Mouse (Mus musculus) MN1 (cell line): ENCODE measurements around the gene Slc24a5.
"Not testable (repeated sequence)": the region's sequence is repeated elsewhere in the genome, so short reads cannot be mapped to it uniquely, and the experiment has no call there.

Experiments
- DNase-seq: peaks from one replicate; pipeline ENCODE4 v3.0.0-alpha.2; 2016; ENCODE audit warnings: low spot score

Gene Slc24a5

DNA sequence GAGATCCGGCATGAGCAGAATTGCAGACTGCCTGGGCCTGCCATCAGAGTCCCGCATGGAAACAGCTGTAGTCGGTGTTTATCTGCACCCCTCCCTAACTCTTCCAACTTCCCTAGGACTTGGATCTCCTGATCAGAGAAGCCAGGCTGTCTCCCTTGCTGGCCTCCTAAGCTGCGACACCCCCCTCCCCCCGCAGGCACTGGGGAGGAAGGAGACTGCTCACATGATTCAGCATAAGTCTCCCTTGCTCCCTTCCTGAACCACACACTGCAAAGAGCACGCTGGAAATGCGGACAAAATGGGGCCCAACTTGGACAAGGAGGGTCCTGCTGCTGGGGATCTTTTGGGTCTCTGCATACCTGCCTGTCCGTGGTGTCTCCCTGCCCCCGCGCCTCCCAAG is at the start of gene Slc24a5:
Gene Slc24a5 (plus strand): TSS at position 231 of the 400 bp plus-strand sequence.
- DNase-seq, result no peak

DNA sequence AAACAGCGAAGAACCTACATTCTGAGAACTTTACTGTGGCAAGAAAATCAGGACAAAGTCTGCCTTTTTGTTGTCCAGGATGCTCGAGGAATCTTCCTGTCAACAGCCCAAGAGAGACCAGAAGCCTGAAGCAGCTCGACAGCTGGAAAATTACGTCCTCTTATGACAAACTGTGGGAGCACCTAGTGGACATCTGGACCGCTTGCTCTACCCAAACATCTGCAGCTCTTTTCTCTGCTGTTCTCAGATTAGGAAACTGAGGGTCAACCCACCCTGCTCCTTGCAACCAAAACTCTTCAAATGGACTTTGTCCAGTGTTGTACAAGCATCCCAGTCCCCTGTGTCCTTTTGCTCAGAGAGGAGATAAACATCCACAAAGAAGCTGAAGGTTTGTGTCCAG is 43.5 kb upstream of the Slc24a5 start:
- DNase-seq, result no peak

DNA sequence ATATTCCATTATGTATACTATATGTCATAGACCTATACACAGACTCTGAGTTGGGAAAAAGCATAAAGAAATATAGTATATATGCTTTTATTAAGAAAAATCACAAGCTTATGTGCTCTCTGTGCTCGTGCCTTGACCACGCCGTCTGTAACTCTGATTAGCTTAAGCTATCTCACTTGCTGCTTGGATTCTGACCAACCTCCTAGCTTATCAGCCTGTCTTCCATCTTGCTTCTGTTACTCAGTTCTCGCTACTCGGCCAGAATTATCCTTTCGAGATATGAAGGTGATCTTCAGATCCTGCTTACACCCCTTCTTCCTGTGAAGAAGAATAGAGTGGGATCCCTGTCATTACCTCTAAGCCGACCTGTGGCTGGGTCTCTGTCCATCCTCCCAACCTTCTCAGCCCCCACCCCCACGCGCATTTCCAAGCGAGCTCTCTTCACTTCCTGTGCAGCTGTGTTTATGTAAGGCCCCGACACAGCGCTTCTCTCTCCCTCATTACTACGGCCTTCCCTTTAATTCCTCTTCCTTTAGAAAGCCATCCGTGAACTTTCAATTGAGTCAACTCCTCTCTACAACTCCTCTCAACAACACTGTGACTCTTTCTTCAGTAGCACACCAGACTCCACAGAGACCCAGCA is 41.4 kb upstream of the Slc24a5 start:
- no peak for DNase-seq

DNA sequence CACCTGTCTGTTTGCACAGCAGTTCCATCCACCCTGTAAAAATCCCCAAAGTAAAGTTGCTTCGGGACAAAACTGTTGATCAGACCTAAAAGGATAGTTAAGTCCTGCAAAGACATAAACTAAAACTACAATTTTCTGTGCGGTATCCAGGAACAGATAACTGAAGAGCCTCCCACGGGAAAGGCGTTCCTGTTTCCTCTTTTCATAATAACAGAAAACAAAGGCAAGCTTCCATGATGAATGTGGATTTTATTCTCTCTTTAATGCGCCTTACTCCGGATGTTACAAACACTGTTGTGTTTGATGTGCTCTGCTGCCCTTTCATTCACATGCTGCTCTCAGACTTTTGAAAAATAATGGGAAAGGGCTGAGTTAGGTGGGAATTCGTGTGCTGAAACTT is 37.3 kb upstream of the Slc24a5 start:
- no peak for DNase-seq

DNA sequence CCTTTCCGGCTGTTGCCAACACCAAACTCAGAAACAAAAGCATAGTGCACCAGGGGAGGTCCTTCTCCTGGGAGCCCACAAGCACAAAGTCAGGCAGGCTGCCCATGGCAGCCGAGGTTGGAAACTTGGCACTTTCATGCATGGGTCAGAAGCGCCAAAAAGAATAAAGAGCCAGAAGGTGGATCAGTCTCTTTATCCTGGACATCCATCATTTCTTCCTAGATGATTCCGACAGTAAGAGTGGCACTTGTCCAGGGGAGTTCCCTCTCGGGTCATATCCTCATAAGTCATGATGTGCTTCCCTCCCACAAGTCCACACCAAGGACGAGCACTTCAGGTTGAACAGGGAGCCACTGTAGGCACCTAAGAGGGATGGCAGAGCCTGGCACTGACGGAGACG is 36.8 kb upstream of the Slc24a5 start:
- DNase-seq, result no peak

DNA sequence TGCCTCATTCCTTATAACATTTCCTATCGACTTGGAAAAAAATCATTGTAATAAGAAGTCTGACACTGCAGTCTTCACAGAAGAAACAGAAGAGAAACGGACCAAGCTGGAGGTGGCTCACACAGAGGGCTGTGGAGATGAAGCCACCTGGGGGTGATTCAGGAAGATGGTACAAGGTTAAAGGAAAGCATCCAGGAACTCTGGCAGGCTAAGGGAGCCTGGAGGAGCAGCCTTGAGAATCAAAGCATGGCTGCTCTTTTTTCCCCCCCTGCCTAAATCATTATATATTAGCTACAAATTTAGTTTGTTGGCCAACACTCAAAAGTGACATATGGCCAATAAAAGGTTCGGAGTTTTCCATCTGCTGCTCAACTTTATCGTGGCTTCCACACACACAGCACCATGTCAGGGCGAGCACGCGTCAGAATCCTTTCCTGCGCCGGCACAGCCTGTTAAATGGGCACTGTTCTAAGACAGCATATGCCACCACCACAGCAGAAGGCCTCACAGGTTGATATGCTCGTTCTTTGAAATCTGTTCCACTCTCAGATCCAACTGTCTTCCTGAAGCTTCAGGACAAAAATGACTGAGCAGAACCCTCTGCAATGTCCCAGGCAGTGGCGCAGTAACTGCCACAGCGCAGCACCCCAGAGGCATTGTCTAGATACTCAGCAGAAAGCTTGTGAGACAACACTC is 36.2 kb upstream of the Slc24a5 start:
- DNase-seq, result no peak

DNA sequence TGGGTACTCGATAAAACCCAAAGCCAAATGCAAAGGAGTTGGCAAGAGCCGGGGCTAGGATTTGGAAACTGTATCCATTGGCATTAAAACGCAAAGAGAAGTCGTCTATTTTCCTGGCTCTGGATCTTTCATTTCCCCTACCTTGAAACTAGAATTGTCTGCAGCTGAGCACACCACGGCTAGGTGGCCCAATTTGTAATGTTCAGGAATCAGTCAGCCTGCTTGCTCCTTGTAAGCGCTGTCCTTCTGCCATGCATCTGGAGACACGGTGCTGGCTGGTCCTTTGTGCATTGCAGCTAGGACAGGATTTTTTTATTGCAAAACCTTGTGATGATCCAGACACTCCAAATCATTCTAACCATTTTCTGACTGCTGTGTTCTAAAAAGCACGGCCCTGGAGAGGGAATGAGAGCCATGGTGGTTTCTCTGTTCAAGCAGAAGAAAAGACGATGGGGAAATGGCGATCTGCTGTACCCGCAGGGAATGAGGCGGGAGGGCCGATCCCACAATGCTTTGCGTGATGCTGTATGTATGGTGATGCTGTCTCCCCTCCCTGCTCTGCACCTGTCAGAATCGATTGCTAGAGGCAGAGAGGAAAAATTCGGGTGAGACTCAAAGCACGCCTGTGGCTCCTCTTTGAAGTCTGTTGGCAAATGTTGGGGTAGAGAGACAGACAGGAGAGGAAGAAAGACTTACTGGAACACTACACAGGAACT is 35.5 kb upstream of the Slc24a5 start:
- DNase-seq, result no peak

DNA sequence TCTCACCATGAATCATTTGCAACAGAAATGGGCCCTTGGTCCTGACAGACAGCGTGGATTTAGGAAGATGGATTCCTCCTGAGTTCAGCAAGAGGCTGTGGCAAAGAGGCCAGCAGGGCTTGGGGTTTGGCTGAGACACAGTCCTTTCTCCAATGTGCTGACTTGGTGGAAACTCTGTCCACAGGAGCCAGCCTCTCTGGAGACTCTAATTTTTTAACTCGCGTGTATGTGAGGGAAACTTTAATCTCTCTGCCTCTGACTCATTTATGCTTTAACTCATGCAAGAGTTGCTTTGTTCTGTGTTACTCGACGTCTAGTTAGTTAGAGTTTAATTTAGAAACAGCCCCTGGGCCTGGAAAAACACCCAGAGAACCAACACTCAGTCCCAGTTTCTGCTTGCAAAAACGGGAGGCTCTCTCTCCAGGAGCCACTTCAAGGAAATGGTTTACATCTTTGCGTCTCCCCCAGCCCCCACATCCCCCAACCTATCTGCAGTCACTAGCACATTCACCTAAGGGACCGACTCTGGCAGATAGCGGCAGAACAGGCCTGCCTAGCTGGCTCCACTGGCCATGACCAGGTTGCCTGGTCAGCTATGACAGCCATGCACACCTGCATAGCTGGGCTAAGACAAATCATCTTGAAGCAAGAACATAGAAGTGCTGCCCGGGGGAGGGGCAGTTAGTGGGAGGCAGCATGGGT is 34.7 kb upstream of the Slc24a5 start:
- no peak for DNase-seq

DNA sequence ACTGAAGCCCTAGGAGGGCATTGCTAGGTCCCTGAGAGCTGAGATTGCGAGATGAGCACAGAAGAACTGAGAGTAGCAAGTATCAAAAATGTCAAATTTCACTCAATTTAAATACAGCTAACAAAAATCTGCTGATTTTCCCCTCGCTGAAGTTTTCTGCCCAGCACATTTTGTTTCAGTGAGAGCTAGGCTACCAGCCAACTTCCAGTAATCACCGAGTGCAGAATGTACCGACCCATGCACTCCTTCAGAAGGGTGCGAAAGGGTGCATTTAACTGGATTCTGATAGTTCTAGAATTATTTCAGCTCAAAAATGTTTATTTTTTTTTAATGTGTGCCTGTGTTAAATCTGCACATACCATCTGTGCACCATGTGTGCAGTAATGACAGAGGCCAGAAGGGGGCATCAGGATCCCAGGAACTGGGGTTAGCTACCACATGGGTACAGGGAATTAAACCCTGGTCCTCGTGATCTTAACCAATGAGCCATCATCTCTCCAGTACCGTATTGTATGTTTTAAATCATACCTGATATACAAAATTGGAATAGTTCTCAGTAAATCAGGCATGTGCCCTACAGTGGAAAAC is 12.5 kb upstream of the Slc24a5 start:
- no peak for DNase-seq

DNA sequence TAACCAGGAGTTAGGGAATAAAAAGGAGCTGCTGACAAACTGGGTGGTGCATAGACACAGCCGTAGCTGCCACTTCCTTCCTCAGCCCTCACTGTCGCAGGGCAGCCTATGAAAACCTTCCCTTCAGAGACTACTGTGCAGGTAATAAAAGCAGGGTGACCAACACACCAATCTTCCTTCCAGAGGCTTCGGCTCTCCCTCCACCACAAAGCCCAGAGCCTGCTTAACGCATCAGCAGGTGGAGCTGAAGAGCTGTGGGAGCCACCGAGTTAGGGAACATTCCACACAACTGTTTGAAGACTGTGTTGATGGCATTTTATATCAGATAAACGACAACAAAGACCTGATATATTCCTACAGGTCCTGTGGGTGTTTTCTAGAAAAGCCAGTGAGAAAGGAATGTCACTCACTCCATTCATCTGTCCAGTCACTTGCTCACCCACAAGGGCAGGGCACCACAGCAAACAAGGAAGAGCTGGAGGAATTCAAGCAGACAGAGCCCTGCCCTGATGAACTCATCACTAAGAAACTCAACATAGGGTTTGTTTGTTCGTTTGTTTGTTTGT is 10.6 kb upstream of the Slc24a5 start:
- DNase-seq, result no peak

DNA sequence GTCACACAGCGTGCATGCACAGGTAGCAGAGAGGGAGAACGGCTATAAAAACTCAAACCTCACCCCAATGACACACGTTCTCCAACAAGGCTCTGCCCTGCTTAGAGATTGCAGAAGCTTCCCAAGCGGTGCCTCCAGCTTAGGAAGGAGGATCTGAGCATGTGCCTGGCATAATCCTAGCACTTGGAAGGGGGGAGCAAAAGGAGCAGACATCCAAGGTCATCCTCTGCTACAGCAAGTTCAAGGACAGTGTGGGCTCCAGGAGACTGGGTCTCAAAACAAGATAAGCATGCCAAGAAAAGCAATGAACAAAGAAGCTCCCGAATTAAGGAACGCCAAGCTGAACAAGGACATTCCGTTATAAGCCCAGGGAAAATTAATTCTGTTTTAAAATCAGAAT is 6.5 kb upstream of the Slc24a5 start:
- no peak for DNase-seq

DNA sequence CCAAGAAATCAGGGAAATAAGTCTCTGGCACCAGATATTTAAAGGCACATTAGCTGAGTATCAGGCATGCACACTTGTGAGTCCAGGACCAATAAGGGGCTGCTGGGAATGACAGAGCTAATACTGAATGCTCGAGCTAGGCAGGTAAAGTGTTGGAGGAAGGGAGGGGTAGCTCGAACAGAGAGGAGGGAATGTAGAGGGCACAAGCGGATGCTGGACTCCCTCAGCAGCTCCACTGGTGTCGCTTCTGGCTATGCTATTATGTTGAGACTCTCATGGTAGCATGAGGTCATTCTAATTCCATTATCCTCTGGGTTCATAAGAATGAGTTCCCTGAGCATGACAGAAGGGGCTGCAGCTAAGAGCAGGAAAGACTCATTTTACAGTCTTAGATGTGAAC is 5.0 kb upstream of the Slc24a5 start:
- DNase-seq, result no peak

DNA sequence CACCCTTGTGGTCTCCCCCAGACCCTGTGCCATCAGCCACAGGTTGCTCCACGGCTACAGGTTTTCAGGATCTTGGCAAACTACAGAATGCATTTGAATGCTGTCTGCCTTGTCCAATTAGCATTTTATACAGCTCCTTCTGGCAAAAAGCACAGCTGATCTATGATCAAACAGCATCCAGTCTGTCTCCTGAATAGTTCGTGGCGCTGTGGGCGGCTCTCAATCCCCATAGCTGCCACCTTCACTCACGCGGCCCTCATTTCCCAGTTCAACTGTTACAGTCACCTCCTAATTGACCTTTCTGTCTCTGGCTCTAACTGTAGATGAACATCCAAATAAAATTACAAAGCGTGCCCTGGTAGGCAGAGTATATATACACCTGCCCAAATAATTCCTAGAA is 551 bp upstream of the Slc24a5 start:
- no peak for DNase-seq

DNA sequence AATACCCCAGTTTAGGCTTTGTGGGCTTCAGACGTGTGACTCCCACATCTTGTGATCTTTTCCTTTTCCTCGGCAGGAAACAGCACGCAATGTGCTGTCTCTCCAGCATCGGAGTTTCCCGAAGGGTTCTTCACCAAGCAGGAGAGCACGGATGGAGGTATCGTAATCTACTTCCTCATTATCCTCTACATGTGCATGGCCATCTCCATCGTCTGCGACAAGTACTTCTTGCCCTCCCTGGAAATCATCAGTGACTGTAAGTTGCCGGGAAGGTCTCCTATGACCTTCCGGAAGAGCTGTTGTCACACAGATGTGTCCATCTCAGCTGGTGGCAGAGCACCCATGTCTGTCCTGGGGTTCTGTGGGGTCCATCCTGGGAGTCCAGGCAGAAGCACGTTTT is 772 bp downstream of the Slc24a5 start:
- DNase-seq, result no peak

DNA sequence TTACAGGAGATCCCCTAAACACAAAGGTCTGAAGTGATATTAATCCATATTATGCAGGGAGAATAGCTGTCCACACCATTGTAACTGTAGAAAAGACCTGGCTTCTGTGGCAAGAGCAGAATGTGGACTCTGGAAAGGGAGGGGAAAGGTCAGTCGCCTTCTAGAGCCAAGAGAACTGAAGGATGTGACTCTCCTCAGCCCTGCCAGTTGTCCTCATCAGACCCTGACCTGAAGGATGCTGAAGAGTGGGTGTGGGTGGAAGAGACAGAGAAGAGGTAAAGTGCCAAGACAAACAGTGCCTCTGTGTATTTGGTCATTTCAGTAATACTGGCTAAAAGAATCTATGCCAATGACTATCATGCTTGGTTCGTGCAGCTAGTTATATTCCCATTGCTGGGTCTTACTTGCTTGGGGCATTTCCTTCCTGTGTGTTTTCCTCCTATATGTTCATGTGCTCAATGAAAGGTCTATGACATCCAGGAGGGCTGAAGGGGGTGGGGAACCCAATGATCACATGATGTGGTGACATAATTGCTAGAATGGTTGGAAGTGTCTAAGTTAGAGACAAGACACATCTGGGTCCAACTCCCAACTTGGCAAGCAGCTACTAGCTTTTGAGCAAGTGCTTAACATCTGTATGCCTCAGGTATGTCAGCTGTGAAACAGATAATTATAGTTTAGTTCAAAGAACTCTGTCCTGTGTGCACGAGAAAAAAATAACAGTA is 5.3 kb downstream of the Slc24a5 start:
- no peak for DNase-seq

DNA sequence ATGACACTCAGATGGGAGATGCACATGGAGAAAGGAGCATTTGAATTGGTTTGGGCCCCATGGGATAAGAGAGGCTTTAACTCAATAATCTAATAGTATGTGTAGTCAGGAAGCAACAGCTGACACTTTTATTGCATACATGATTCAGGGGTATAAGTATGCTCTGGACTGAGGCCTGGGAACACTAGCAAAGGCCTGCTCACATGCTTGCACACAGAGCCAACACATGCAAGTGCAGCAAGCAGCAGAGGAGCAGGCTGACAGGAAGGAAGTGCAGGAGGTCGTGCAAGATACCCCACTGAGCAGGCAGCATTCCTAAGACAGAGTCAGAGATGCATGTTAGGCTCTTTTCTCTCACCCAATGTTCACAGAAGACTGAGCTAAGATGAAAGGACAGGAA is 16.0 kb downstream of the Slc24a5 start:
- no peak for DNase-seq

DNA sequence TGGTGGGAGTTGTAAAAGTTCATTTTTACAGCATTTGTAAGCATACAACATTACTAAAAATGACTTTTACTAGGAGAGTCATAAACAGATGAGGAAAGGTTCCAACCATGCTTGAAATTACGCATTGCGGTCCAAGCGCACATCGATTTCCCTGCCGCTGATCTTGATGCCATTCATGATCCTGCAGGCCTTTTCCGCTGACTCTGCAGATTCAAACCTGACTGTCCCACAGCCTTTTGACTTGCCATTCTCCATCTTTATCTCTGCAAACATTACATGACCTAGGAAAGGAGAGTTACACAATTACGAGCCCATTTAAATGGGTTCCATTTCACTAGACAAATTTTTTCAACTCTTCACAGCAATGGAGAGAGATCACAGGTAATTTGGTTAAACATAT is 20.8 kb downstream of the Slc24a5 start:
- no peak for DNase-seq

DNA sequence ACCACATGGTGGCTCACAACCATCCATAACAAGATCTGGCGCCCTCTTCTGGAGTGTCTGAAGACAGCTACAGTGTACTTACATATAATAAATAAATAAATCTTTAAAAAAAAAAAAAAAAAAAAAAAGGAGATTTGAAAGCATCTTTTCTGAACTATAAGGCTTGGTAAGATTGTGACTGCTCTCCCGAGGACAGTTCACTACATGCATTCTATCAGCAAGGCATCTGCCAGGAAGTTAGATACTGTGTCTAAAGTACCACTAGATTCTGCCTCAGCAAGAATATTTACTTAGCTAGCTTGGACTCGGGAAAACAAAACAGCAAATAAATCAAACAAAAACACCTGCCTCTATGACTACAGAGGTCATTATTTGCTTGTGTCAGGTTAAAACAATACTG is 24.2 kb downstream of the Slc24a5 start:
- DNase-seq, result not testable (repeated sequence)

DNA sequence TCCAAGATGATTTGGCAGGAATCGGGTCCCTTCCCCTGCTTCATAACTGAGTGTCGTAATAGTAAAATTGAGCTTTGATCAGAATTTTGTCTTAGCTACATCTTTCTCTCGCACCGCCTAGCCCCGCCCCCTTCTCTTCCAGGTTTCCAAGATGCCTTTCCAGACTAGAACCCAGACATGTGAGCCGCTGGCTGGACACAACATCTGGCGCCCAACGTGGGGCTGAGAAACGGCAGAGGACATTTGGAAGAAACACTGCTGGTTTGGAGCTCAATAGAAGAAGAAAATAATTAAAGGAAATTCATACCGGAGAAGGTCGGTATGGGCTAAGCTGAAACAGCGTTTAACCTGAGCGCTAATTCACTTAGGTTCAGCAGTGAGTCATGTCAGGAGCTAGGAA is 36.6 kb downstream of the Slc24a5 start:
- not testable (repeated sequence) for DNase-seq

DNA sequence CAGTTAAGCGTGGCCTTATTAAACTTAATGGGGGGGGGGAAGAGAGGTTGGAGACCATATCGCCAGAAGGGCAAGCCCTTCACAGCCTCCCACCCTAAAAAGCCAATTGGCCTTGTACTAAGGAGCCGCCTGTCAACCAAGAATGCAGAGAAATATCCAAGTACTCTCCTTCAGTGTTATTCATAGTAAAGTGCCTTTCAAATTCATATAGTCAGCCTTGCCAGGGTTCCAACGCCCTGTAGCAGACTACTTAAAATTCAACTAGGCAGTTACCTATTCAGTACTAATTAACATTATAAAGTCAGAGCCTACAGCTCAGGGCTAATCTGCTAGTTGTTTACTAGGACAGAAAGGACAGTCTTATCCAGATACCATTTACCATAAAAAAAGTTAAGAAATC is 38.6 kb downstream of the Slc24a5 start:
- DNase-seq, result not testable (repeated sequence)

DNA sequence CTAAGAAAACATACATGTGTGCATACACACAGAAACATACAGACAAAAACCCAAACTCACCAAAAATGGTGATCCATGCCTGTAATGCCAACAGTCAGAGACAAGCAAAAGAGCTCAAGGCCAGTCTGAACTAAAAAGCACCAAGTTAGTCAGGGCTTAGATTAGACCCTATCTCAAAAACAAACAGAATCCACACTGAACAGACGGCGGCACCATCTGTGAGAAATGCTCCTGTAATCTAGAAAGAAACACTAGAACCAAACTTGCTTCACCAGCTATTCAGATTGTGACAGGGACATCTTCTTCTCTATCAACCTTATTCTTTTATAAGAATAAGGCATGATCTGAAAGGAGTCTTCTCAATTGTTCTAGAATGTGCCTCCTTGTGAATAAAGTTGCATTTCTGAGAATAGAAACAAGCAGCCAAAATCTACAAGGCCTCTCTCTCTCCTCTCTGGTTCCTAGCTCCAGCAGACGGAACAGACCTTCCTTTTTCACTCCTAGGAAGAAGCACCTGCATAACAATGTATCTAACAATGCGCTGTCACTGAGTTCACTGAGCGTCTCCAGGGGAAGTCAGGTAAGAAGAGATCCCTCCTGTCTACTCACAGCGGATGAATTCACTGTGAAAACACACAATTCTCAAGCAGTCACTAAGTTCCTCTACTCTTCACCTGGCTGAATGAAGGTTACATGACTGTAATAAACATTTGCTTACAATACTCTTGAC is 51.6 kb downstream of the Slc24a5 start:
- DNase-seq, result no peak
